Mouse (Mus musculus) E14TG2a.4 (cell line): Measurements from ENCODE around the gene Arhgap8.
"Not testable (repeated sequence)": the region's sequence is repeated elsewhere in the genome, so short reads cannot be mapped to it uniquely, and the experiment has no call there.

Source experiments
- H3K27me3 ChIP-seq: 2 replicates; pipeline ENCODE4 v1.6.1; 2014; ENCODE audit warnings: low read length, control low read depth; ENCODE audit not compliant: insufficient read depth
- H3K36me3 ChIP-seq: 2 replicates; pipeline ENCODE4 v1.6.1; 2014; ENCODE audit warnings: low read length, control low read depth; ENCODE audit not compliant: insufficient read depth
- H3K4me1 ChIP-seq: replicated peaks from 2 replicates; pipeline ENCODE4 v1.6.1; 2014; ENCODE audit warnings: low read depth, low read length, control low read depth
- H3K4me3 ChIP-seq: replicated peaks from 2 replicates; pipeline ENCODE4 v1.5.1; 2014; ENCODE audit warnings: mild to moderate bottlenecking, low read length
- H3K9me3 ChIP-seq: 2 replicates; pipeline ENCODE4 v1.6.1; 2014; ENCODE audit warnings: low read length, control low read depth
- CTCF ChIP-seq: conservative IDR thresholded peaks from 2 replicates; pipeline ENCODE4 v1.5.1; 2014; ENCODE audit warnings: low read length
- NANOG ChIP-seq: IDR thresholded peaks from 2 replicates; pipeline ENCODE4 v1.6.1; 2014; ENCODE audit warnings: borderline replicate concordance, low read length, mixed read lengths
- POU5F1 ChIP-seq: IDR thresholded peaks from 2 replicates; pipeline ENCODE4 v1.6.1; 2014; ENCODE audit warnings: low read length, borderline replicate concordance

The Arhgap8 gene

GRCm38 (mm10) chr15:84718785-84719184, 1.1 kb upstream of the Arhgap8 start:
- Histone ChIP-seq H3K4me1 (peaks cover 81% of the 10 kb centered on the region), H3K27me3 (peaks cover 22% of the 10 kb centered on the region), H3K4me3 (no peak overlapping the region), H3K36me3 (no peaks in the 10 kb centered on the region), H3K9me3 (no peaks in the 10 kb centered on the region)
- TF ChIP-seq NANOG (no peak), POU5F1 (no peak), CTCF (no peak)

GRCm38 (mm10) chr15:84720291-84721204, 696 bp downstream of the Arhgap8 start:
- TF ChIP-seq CTCF (no peak), NANOG (no peak), POU5F1 (no peak)
- peak overlapping the region; percentile 79 for H3K4me3 ChIP-seq

GRCm38 (mm10) chr15:84723656-84724055, 3.8 kb downstream of the Arhgap8 start:
- Histone ChIP-seq H3K4me3 (peak overlapping the region; percentile 30), H3K27me3 (peaks cover 11% of the 10 kb centered on the region), H3K4me1 (peaks cover 93% of the 10 kb centered on the region)
- H3K9me3 ChIP-seq, H3K36me3 ChIP-seq: not testable (repeated sequence)

More at GRCm38 (mm10) chr15:84720291-84721204, 696 bp downstream of the Arhgap8 start:
- Histone ChIP-seq H3K4me1 (peaks cover 79% of the 10 kb centered on the region), H3K27me3 (peaks cover 19% of the 10 kb centered on the region), H3K9me3 (no peaks in the 10 kb centered on the region), H3K36me3 (no peaks in the 10 kb centered on the region)

- Histone ChIP-seq H3K27me3 (peaks cover 5% of the 10 kb centered on the region), H3K4me3 (no peak overlapping the region; the same call in 1 of the 2 replicates), H3K9me3 (no peaks in the 10 kb centered on the region), H3K4me1 (peaks cover 93% of the 10 kb centered on the region), H3K36me3 (no peaks in the 10 kb centered on the region)
- TF ChIP-seq POU5F1 (no peak), NANOG (no peak), CTCF (no peak)
Measured at GRCm38 (mm10) chr15:84724199-84724598, 4.3 kb downstream of the Arhgap8 start.

- H3K36me3 ChIP-seq: peaks cover 18% of the 10 kb centered on the region
- H3K4me3 ChIP-seq: no peak overlapping the region
- no peaks in the 10 kb centered on the region for H3K27me3 ChIP-seq
- TF ChIP-seq CTCF: no peak
- no peak for TF ChIP-seq NANOG
- TF ChIP-seq POU5F1: no peak
- peaks cover 77% of the 10 kb centered on the region for H3K4me1 ChIP-seq
- no peaks in the 10 kb centered on the region for H3K9me3 ChIP-seq
Measured at GRCm38 (mm10) chr15:84729685-84730084, 9.8 kb downstream of the Arhgap8 start.

GRCm38 (mm10) chr15:84730893-84731292, 11.0 kb downstream of the Arhgap8 start:
- Histone ChIP-seq H3K27me3 (no peaks in the 10 kb centered on the region), H3K36me3 (peaks cover 21% of the 10 kb centered on the region), H3K9me3 (no peaks in the 10 kb centered on the region), H3K4me1 (peaks cover 69% of the 10 kb centered on the region), H3K4me3 (no peak overlapping the region)
- no peak for TF ChIP-seq CTCF
- no peak for TF ChIP-seq NANOG
- TF ChIP-seq POU5F1: no peak

- TF ChIP-seq POU5F1 (no peak), NANOG (no peak), CTCF (no peak)
- Histone ChIP-seq H3K27me3 (no peaks in the 10 kb centered on the region), H3K9me3 (no peaks in the 10 kb centered on the region), H3K36me3 (peaks cover 21% of the 10 kb centered on the region), H3K4me1 (peaks cover 70% of the 10 kb centered on the region), H3K4me3 (peak overlapping the region; percentile 39; the same call in 1 of the 2 replicates)
Measured at GRCm38 (mm10) chr15:84731676-84732424, 12.0 kb downstream of the Arhgap8 start.

GRCm38 (mm10) chr15:84732425-84732749, 12.5 kb downstream of the Arhgap8 start:
- TF ChIP-seq NANOG (no peak), POU5F1 (no peak), CTCF (no peak)
- Histone ChIP-seq H3K36me3 (peaks cover 21% of the 10 kb centered on the region), H3K27me3 (no peaks in the 10 kb centered on the region), H3K4me3 (peak overlapping the region; percentile 39; the same call in 1 of the 2 replicates), H3K4me1 (peaks cover 70% of the 10 kb centered on the region), H3K9me3 (no peaks in the 10 kb centered on the region)
